Mouse (Mus musculus) urinary bladder, postnatal 25 days (tissue): ENCODE results near the gene Gzmm.
"Not testable (repeated sequence)": the region's sequence is repeated elsewhere in the genome, so short reads cannot be mapped to it uniquely, and the experiment has no call there.

ENCODE experiments used
- DNase-seq: peaks from one replicate; pipeline ENCODE4 v3.0.0; 2022; ENCODE audit warnings: low spot score

Gene Gzmm

DNA sequence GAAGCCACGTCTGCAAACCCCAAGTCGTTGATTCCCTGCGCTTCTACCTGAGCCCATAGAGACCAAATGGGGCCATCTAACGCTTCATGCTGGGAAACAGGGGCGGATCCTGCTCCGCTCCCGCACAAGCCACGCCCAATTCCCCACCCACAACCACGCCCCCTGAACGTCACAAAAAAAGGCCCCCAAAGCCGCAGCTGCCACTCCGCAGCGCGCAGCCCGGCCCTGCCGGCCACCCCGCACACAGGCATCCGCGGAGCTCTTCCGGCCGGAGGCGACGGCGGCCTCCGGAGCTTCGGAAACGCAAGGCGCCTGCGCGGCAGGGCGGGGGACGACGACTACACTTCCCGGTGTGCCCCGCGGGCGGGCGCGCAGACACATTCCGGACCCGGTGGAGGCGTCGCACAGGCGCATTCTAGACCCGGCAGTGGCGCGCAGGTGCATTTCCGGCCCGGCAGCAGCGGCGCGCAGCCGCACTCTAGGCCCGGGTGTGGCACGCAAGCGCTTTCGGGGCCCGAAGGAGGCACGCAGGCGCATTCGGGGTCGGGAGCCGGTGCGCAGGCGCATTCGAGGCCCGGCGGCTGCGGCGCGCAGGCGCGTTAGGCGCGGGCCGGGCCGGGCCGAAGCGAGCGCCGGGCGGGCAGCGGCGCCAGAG, 7.1 kb upstream of the Gzmm start, which contains the start of gene Cdc34:
TSS of gene Cdc34 (plus strand) at position 605 of the 655 bp plus-strand sequence.
- peak; percentile 99 for DNase-seq

GRCm38 (mm10) chr10:79682551-79682915, 6.3 kb upstream of the Gzmm start:
- no peak for DNase-seq

DNA sequence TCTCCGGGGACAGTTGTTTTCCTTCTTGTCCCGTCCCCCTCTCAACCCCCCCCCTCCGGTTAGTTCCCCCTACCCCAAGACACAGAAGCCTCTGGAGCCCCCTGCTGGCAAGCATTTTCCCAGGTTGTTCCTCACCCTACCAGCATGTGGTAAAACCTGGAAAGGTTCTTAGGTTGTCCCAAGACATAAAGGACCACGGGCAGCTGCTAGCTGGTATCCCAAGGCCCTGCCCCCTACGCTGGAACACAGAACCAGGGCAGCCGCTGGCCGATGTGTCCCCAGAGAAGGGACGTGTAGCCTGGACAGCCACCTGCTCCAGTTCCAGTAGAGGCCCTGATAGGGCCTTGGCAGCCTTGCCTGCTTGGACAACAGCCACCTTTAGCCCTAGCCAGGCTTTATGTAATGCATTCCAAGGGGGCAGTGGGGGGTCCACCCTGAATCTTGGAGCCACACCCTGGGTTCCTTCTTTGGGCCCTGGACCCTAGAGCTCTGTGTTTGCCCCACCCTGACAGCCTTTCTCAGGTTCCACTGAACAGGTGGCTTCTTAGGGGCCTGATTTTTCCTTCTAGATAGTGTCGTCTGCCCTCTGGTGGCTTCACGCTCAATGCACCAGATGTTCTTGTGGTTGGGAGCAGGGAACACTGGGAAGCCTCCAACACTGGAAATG, 5.8 kb upstream of the Gzmm start:
- DNase-seq: peak; percentile 60

DNA sequence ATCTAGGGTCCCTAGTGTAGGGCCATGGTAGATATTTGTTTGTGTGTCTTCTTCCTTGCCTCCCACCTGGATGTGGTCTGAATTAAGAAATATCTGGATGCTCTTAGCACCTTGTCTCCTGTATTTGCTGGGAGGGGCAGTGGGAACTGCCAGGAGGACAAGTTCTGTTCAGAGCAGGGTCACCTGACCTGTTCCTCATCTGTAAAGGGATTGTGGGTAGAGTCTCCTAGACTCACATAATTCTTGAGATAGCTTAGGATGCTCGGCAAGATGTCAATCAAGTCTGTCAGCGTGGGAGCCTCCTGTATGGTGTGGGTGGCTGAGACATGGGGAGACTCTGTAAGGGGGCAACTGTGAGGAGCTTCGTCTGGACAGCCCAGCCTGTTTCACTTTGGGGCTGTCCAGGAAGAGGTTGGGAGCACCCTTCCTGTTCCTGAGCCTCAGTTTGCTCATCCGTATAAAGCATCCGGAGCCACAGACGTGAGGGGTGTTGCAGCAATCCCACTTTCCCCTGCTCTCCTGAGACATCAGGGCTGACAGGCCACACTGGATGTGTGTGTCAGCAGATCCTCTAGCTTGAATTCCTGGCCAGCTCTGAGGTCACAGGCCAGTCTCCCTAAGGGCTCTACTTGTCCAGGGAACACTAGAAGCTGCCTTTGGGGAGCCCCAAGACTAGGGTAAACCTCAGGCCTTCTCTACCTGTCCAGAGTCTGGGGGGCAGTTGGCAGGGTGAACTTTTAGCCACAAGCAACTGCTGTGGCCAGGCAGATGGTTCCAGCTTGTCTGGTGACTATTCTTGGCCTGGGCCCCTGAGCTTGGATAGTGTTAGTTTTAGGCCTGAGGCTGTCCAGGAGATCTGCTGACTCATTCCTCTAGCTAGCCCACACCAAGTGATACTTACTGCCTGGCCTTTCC, 4.8 kb upstream of the Gzmm start:
- DNase-seq: no peak

DNA sequence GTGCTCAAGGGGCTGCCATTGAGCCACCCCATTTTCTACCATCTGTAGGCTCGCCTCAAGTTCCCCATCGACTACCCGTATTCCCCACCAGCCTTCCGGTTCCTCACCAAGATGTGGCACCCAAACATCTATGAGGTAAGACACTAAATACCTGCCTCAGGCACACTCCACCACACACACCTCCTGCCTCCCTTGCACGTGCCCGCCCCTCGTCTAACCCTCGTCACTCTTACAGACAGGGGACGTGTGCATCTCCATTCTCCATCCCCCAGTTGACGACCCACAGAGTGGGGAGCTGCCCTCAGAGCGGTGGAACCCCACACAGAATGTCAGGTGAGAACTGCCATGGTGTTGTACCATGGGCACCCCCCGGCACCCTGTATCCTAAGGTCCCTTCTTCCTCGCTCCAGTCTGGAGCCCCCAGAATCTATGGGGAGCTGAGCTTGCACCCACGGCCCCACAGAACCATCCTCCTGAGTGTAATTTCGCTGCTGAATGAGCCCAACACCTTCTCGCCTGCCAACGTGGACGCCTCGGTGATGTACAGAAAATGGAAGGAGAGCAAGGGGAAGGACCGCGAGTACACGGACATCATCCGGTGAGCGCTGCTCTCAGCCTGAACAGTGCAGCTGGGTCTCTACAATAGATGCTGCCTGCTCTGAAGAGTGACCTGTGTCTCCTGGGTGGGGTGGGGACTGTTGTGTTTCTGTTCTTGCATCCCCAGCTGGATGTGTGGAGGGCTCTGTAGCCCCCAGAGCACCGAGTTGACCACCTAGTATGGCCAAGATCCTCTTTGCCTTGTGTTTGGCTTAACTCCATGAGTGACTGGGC, 3.8 kb upstream of the Gzmm start:
- no peak for DNase-seq

GRCm38 (mm10) chr10:79686219-79686618, 2.6 kb upstream of the Gzmm start:
- DNase-seq: no peak

DNA sequence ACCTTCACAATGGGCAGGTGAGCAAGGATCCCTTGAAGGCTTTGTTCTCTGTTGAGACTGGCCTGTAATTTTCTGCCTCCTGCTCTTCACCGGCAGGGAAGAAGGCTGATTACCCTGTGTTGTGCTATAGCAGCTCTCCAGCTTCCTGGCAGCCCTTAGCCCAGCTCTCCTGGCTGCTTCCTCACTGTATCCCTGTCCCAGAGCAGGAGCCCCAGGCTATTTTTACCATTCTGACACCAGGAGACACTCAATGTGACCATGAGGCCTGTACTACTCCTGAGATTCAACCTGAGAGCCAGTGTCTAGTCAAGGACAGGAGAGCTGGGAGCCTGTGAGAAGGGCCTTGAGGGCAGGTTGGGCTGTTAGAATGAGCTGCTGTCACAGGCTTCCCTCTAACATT, 2.1 kb upstream of the Gzmm start:
- DNase-seq: no peak

GRCm38 (mm10) chr10:79687513-79687912, 1.3 kb upstream of the Gzmm start:
- DNase-seq: no peak

GRCm38 (mm10) chr10:79689178-79689577, 358 bp downstream of the Gzmm start:
- no peak for DNase-seq

- no peak for DNase-seq
Measured at GRCm38 (mm10) chr10:79691986-79692548, 3.2 kb downstream of the Gzmm start.

DNA sequence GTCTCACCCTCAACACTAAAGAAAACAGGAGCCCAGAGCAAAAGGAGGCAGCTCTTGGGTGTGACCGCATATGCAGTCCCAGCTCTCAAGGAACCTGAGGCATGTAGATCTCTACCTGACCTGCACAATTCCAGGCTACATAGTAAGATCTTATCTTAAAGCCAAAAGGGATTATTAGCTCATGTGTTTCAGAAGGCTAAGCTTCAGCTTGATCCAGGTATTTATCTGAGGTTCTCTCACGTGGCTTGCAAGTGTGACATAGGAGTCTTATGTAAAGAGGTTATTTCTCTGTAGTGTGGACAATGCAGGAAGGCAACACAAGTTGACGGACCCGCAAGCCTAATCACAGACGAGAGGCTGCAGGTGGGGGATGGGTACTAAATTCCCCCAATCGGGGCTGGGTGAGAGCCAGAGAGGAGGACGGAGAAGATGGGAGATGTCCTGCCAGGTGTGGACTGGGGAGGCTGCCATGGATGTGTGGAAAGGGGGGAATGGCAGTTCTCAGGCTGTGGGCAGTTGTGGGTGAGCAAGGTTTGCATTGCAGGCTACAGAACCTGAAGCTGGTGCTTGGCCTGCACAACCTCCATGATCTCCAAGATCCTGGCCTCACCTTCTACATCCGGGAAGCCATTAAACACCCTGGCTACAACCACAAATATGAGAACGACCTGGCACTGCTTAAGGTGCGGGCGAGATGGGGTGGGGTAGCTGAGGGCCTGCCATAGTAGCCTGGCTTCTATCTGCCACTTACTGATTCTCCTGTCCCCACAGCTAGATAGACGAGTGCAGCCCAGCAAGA, 5.0 kb downstream of the Gzmm start:
- DNase-seq: no peak

DNA sequence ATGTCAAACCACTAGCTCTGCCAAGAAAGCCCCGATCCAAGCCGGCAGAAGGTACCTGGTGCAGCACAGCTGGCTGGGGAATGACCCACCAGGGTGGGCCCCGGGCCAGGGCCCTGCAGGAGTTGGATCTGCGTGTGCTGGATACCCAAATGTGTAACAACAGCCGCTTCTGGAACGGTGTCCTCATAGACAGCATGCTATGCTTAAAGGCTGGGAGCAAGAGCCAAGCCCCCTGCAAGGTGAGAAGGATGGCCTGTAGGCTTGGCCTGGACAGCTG, 5.5 kb downstream of the Gzmm start:
- no peak for DNase-seq

DNA sequence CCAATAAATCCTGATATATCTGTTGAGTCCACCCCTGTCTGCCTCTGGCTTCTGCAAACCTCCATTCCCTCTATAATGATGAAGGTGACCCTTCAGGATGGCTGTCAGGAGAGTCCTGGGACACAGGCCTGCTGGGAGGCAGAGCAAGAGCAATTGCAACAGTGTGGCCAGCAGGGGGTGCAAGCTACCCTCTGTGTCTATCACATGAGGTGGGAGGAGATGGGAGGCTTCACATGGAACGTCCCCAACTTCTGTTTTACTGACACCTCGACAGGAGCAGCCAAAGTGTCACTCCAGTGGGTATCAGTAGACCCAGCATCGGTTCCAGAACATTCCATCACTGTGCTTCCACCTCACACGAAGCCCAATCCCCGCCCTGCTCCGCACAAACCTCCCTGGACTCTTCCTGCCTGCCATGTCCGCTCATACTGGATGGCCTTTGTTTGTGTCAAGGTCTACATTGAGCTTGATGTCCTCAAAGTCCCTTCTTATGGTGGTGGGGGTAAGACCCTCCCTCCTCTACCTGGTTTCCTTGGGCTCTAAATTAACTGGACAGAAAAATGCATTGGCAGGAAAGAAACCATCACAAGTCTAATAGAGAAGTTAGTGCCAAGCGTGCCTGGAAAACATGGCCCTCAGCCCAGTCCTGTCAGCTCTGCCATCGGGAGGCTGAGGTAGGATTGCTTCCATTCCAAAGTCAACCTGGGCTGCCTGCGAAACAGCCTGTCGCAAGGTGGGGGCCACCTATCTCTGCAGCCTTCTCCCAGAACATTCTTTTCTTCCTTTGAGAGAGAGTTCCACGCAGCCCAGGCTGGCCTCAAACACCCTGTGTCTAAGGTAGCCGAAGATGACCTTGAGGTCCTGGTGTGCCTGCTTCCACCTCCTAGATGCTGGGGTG, 6.7 kb downstream of the Gzmm start:
- peak; percentile 81 for DNase-seq

- no peak for DNase-seq
Measured at GRCm38 (mm10) chr10:79696129-79696651, 7.4 kb downstream of the Gzmm start.

- no peak for DNase-seq
Measured at GRCm38 (mm10) chr10:79697916-79698315, 9.1 kb downstream of the Gzmm start.

- no peak for DNase-seq
Measured at GRCm38 (mm10) chr10:79698459-79698858, 9.6 kb downstream of the Gzmm start.

GRCm38 (mm10) chr10:79700676-79701075, 11.9 kb downstream of the Gzmm start:
- DNase-seq: no peak

DNA sequence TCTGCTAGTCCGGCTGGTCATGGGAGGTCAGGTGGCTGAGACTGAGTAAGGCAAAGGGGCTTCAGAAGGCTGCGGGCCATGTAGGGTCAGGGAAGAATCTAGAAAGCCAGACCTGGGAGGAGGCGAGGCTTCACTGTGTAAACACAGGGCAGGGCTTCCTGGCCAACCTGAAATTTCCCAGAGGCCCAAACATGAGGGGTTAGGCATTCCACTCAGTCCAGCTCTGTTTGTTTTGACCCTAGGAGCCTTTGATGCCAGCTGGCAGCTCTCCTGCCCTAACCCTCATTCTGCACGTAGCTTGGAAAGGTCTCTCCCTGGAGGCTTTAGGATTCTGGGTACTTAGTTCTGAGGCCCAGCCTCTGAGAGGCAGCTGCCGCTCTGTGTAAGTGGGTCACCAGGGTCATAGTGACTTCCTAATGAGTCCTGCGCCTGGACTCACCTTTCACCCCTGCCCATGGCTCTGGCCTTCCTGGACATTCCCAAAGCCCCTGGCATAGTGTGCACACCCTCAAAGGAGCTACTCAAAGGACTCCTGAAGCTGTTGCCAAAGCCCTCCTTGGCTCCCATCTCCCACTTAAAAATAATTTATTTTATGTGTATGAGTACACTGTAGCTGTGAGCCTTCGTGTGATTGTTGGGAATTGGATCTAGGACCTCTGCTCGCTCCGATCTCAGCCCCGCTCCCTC, 12.8 kb downstream of the Gzmm start:
- no peak for DNase-seq

- DNase-seq: not testable (repeated sequence)
Measured at GRCm38 (mm10) chr10:79702970-79703369, 14.2 kb downstream of the Gzmm start.
